10 mouse cellular contexts compared by ENCODE assay signal in the genomic region with DNA sequence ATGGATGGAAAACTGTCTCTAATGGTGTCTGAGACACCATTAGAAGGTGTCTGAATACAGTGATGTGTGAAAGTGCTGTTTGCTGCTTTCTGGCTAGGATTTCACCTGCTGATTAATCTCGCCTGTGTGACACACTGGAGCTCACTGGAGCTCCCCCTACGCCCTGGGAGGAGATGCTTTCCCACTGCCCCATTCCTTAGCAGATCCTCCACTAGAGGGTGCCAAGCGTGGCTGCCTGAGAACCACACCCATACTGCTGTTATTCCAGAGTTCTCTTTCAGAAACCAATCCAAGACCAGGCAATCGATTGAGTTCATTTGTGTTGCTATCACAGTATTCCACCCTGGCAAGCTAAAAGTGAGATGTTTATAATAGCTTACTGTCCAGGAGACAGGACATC.
DNase-seq lines count a peak whose midpoint lies in the region; ATAC-seq and TF ChIP-seq lines count a peak whose summit lies in the region.
"Had no signal": no experiment of that assay in that cellular context is flagged by ENCODE, and none has a peak within 500 bp of the region (broad histone marks: within the 10 kb centered on the region; RNA-seq: fewer than 3 reads in every experiment).

No protein-coding gene starts in this region.

- no peak overlapping the region for H3K27ac ChIP-seq in forebrain, embryonic 10.5 days
- no peak overlapping the region for H3K27ac ChIP-seq in forebrain, embryonic 16.5 days (ENCODE audit: low read length)
- no peak overlapping the region for H3K27ac ChIP-seq in CH12.LX (ENCODE audit: insufficient read depth, low read depth)
- H3K27ac ChIP-seq in liver, embryonic 11.5 days (ENCODE audit: low read depth, low read length) = no peak overlapping the region
- H3K27ac ChIP-seq: limb, embryonic 12.5 days had no signal

- H3K79me2 ChIP-seq in CH12.LX (replicated peaks; ENCODE audit: control insufficient read depth, extremely low read depth, insufficient read depth, poor library complexity, severe bottlenecking) = no peaks in the 10 kb centered on the region

- H3K27me3 ChIP-seq in forebrain, embryonic 10.5 days (ENCODE audit: poor library complexity, severe bottlenecking) = no peaks in the 10 kb centered on the region
- H3K27me3 ChIP-seq in forebrain, embryonic 16.5 days (replicated peaks; ENCODE audit: control insufficient read depth, insufficient read depth, low read length) = no peaks in the 10 kb centered on the region
- H3K27me3 ChIP-seq in CH12.LX (replicated peaks) = peaks cover 29% of the 10 kb centered on the region
- H3K27me3 ChIP-seq in liver, embryonic 11.5 days (replicated peaks; ENCODE audit: control insufficient read depth, insufficient read depth, low read length) = no peaks in the 10 kb centered on the region
- H3K27me3 ChIP-seq: limb, embryonic 12.5 days had no signal

- WGBS in forebrain, embryonic 10.5 days = 38% methylated on average over 4 of the region's 4 CpGs
- WGBS in forebrain, embryonic 16.5 days = 31% methylated on average over 4 of the region's 4 CpGs
- 38% methylated on average over 4 of the region's 4 CpGs for WGBS in liver, embryonic 11.5 days

- peak; percentile 13 for TF ChIP-seq RAD21 in CH12.LX (IDR thresholded peaks at IDR 0.05; ENCODE audit: low read depth, low read length)

- H3K36me3 ChIP-seq in forebrain, embryonic 10.5 days (replicated peaks) = no peaks in the 10 kb centered on the region
- no peaks in the 10 kb centered on the region for H3K36me3 ChIP-seq in forebrain, embryonic 16.5 days (ENCODE audit: control insufficient read depth, insufficient read depth)
- no peaks in the 10 kb centered on the region for H3K36me3 ChIP-seq in CH12.LX (replicated peaks in 1 of 2; ENCODE audit: control insufficient read depth in 1 of 2, insufficient read depth in 1 of 2, low read length in 1 of 2)
- H3K36me3 ChIP-seq in liver, embryonic 11.5 days (ENCODE audit: control insufficient read depth, insufficient read depth, low read length) = no peaks in the 10 kb centered on the region
- H3K36me3 ChIP-seq: limb, embryonic 12.5 days had no signal

- TF ChIP-seq CTCF in CH12.LX (conservative IDR thresholded peaks at IDR 0.05 in 1 of 2, IDR thresholded peaks at IDR 0.05 in 1 of 2; ENCODE audit: low read depth in 2 of 2, low read length in 2 of 2) = peak in 1 of 2 experiments; percentile 62; a peak in 2 of 4 replicates

- DNase-seq in forebrain, embryonic 10.5 days (ENCODE audit: extremely low spot score, low spot score) = peak; percentile 24
- peak; percentile 16 for DNase-seq in kidney, postnatal 10 days
- DNase-seq in kidney, postnatal 25 days = no peak
- no peak for DNase-seq in CH12.LX (ENCODE audit: extremely low read depth)
- peak; percentile 34 for DNase-seq in embryo, embryonic 11 days
- DNase-seq in liver, embryonic 11.5 days (ENCODE audit: low spot score) = no peak
- no peak for DNase-seq in Muller cell, postnatal 12 days (ENCODE audit: inconsistent ontology term)
- DNase-seq: B cell, adult 2 months had no signal

- dilution Hi-C loops in CH12.LX (cut with MboI; ENCODE audit: extremely low pct_ligation_motif_present, extremely low pct_unique_long_range_greater_than_20kb, low sequenced_read_pairs) = no loop called here

- no peak overlapping the region for H3K4me2 ChIP-seq in forebrain, embryonic 16.5 days (ENCODE audit: low read length)
- no peak overlapping the region for H3K4me2 ChIP-seq in CH12.LX (ENCODE audit: insufficient read depth, low read depth, poor library complexity, severe bottlenecking)
- no peak overlapping the region for H3K4me2 ChIP-seq in liver, embryonic 11.5 days
- H3K4me2 ChIP-seq: limb, embryonic 12.5 days had no signal

- in situ Hi-C loops in CH12.LX (cut with MboI; ENCODE audit: low pct_ligation_motif_present, low pct_unique_long_range_greater_than_20kb, low sequenced_read_pairs) = no loop called here

- TF ChIP-seq EP300 in CH12.LX (IDR thresholded peaks at IDR 0.05; ENCODE audit: low read length) = no peak

- H3K4me1 ChIP-seq in forebrain, embryonic 10.5 days = no peaks in the 10 kb centered on the region
- H3K4me1 ChIP-seq in forebrain, embryonic 16.5 days (replicated peaks; ENCODE audit: control insufficient read depth, insufficient read depth, low read length) = no peaks in the 10 kb centered on the region
- H3K4me1 ChIP-seq in CH12.LX (ENCODE audit: control insufficient read depth in 1 of 2, insufficient read depth in 2 of 2) = no peaks in the 10 kb centered on the region
- no peaks in the 10 kb centered on the region for H3K4me1 ChIP-seq in liver, embryonic 11.5 days (replicated peaks; ENCODE audit: control insufficient read depth, insufficient read depth, low read length)
- H3K4me1 ChIP-seq: limb, embryonic 12.5 days had no signal

- no peaks in the 10 kb centered on the region for H3K9me3 ChIP-seq in forebrain, embryonic 10.5 days
- H3K9me3 ChIP-seq in forebrain, embryonic 16.5 days (ENCODE audit: control insufficient read depth, low read length) = no peaks in the 10 kb centered on the region
- no peaks in the 10 kb centered on the region for H3K9me3 ChIP-seq in CH12.LX (replicated peaks; ENCODE audit: low read length)
- H3K9me3 ChIP-seq in liver, embryonic 11.5 days (ENCODE audit: control insufficient read depth, low read length) = no peaks in the 10 kb centered on the region
- H3K9me3 ChIP-seq: limb, embryonic 12.5 days had no signal

- H3K4me3 ChIP-seq in forebrain, embryonic 10.5 days = no peak overlapping the region
- no peak overlapping the region for H3K4me3 ChIP-seq in forebrain, embryonic 16.5 days (replicated peaks; ENCODE audit: low read length)
- H3K4me3 ChIP-seq in CH12.LX (replicated peaks in 1 of 3; ENCODE audit: low read depth in 2 of 3, low read length in 2 of 3, poor library complexity in 1 of 3) = no peak overlapping the region
- H3K4me3 ChIP-seq in liver, embryonic 11.5 days (ENCODE audit: low read depth, low read length) = no peak overlapping the region
- H3K4me3 ChIP-seq: limb, embryonic 12.5 days had no signal

- no peak overlapping the region for H3K9ac ChIP-seq in forebrain, embryonic 16.5 days (replicated peaks; ENCODE audit: low read depth, low read length)
- H3K9ac ChIP-seq in CH12.LX (ENCODE audit: insufficient read depth, low read depth) = no peak overlapping the region
- no peak overlapping the region for H3K9ac ChIP-seq in liver, embryonic 11.5 days (ENCODE audit: low read depth, low read length)
- H3K9ac ChIP-seq: limb, embryonic 12.5 days had no signal

- ATAC-seq in forebrain, embryonic 16.5 days = no peak
- ATAC-seq in liver, embryonic 11.5 days (replicated peaks; ENCODE audit: low FRiP score) = no peak

- no peak for TF ChIP-seq POLR2A in CH12.LX (IDR thresholded peaks at IDR 0.05; ENCODE audit: low read depth, low read length)

TF ChIP-seq in CH12.LX, 34 proteins besides CTCF, POLR2A, EP300 and RAD21:
- TF ChIP-seq GABPA (IDR thresholded peaks at IDR 0.05; ENCODE audit: insufficient replicate concordance, low read depth, low read length) (no peak), BHLHE40 (IDR thresholded peaks at IDR 0.05; ENCODE audit: low read depth, low read length) (no peak), JUN (IDR thresholded peaks at IDR 0.05; ENCODE audit: insufficient read depth, low read depth, low read length) (no peak), SMC3 (IDR thresholded peaks at IDR 0.05; ENCODE audit: low read depth, low read length) (0 out of 2 replicates have a peak, but pooled peaks have one; percentile 26), CHD1 (IDR thresholded peaks at IDR 0.05; ENCODE audit: low read depth, low read length) (no peak), MAFK (IDR thresholded peaks at IDR 0.05; ENCODE audit: insufficient replicate concordance, low read length) (no peak), USF2 (conservative IDR thresholded peaks at IDR 0.05; ENCODE audit: low read depth, low read length) (no peak)

Comparison
In these comparisons a context has a peak if more than half of its experiments do, and no peak if none do; other contexts are left out.
1. DNase-seq: peak in forebrain, embryonic 10.5 days (single experiment), kidney, postnatal 10 days (single experiment) and embryo, embryonic 11 days (single experiment); none in kidney, postnatal 25 days (0 of 2), CH12.LX (single experiment), liver, embryonic 11.5 days (single experiment) and Muller cell, postnatal 12 days (single experiment).